Mouse (Mus musculus): ENCODE measurements at regions not wholly inside any gene's neighbourhood (a gene's known extent, or its start where the extent isn't known, plus 50 kb on each side); places are given as distances from the start of the nearest gene placed in this dataset.

DNA sequence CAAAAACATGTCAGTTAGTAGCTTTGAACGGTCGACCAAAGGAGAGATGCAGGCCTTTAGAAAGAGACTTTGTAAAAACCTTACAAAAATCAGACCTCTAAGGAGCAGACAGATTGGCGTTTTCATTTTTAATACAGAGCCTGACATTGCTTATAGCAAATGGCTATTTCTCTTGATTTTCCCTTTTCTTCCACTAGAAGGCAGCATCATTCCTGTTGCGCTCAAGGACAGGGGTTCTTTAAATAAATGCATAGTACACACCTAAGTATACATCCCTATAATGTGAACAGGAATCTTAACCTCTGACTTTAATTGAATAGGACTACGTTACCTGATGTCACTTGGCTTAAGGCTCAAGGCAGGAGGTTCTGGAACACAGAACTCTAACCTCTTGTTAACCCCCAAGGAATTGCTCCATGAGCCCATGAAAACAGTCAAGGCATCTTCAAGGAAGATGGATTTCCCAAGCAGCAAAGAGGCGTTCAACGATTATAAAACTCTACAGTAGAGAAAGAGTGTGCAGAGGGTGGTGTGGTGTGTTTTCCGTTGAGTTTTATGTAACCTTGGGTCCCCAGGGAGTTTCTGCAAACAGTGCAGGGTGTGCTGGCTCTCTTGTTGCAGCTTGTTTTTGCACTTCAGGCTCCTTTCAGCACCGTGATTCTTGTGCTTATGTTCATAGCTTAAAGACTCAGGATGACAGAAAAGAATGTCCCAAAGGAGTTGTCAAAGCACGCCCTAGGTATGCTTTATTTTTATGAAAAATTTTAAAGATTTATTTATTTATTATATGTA lies 124.1 kb upstream of the Zfp648 start:
- DNase-seq (ENCODE audit: low spot score in 2 of 2) = no peak

DNA sequence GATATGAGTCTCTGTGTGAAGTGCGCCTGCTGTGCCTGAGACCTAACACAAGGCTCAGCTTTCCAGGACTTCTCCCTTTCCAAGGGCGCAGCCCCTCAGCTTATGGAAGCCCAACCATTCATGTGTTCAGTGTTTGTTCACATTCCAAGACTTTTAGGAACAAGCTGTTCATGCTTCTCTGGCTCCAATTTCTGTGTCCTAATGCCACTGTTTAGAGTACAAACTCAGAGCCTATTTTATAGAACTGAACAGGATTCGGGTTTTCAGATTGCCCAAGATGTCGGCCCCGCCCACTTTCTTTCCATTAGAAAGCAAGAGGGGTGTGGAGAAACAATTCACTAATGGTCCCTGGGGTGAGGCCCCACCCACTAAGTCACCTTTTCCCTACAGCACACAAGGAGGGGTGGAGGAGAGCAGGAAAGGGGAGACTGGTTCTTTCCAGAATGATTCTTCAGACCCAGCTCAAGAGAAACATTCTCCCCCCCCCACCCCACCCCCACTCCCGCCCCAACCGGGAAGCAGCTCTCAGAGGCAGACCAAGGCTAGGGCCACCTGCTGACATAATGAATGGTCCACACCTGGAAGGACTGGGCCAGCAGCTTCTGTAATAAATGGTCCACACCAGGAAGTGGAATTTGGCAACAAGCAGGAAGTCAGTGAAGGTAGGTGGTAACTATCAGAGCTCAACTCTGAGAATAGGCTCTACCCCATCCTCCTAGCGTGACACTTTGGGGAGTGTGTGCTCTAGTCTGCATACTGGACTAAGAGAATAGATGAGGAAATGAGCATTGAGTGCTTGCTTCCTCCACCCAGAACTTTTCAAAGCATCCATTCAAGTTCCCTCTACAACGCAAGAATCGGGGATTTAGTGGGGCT lies 120.2 kb upstream of the Zfp648 start:
- DNase-seq (ENCODE audit: low spot score in 2 of 2) = no peak

DNA sequence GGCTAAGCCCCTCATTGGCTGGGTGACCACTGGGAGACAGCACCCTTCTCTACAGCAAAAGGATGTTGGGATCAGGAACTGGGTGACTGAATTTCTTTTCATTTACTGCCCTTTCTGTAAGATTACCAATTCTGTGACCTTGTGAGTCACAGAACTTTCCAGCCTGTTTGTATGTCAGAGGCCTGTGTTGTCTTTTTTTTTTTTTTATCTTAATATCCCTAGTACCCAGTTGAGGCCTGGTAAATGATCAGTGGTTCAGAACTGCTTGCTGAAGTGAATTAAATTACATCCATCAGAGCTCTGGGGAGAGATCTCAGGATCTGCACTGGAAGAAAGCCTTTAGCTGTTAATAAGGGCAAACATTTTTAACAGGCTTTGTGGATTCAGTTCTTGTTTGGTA lies 114.8 kb upstream of the Zfp648 start:
- DNase-seq (ENCODE audit: low spot score in 2 of 2) = no peak

DNA sequence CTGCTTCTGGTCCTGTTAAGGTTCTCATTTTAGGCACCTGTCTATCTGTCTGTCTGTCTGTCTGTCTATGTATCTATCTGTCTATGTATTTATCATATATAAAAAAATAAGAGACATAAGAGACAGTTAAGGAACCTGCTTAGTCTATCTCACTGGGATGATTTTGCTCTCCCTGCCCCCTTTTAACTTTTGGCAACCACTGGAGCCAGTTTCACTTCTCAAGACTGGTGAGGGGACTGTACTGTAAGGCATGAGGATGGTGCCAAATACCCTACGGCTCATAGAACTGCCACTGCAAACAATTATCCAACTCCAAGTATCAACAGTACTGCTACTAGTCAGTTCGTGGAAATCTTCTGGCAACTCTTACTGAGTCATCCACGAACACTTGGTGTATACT lies 111.2 kb upstream of the Zfp648 start:
- no peak for DNase-seq (ENCODE audit: low spot score in 2 of 2)

DNA sequence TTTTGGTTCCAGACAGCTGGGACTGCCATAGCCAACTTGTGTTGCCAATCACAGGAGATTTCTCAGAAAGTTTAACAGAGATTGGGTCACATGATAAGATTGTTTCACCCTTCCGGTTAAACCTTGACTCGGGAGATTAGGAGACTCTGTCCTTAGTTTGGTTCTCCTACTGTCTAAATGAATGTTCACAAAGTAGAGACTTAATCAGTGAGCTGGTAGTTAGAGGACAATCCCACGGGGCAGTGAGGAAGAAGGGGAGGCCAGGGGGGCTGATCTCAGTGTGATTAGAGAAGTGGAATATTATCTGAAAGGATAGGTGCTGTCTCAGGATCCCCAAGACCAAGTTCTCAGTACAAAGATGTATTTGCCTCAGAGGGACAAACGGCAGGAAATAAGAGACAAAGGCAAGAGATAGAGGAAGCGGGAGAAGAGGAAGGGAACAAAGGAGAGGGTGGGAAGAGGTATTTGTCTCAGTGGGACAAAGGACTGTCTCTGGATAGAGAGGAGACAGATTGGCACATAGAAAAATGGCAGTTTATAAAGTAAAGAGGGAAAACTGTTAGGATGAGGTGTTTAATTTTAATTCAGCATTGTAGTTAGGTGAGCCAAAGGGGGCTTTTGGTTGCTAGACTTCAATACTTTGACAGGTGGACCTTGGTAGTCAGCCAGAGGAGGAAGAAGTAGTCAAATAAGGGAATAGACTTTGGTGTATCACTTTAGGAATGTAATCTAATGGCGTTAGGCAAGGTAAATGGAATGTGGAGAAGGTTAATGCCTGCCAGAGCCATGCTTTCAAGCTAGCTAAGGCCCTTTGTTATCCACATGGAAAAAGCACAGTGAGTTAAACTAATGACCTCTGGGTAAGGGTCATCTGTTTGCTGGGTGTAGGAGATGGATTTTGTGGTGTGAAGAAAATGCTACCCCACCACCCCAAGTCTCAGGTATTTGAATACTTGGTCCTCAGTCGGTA lies 110.2 kb upstream of the Zfp648 start:
- DNase-seq (ENCODE audit: low spot score in 2 of 2) = no peak

DNA sequence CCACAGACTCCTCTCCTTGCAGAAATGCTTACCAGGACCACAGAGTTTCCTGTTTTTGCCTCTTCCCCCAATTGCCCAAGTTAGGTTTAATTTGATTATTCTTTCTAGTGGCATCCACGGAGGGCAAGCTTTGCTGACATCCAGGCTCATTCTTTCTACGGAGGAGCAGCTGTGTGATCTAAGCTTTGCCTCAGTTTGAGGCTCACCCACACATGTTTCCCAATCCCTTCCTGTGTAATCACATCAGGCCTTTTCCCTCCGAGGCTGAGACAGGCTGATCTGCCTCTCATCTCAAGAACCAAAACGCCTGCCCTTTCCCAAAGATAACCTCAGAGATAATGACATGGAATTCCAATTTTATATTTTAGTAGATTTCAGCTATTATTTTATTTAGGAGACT lies 107.4 kb upstream of the Zfp648 start:
- no peak for DNase-seq (ENCODE audit: low spot score in 2 of 2)

DNA sequence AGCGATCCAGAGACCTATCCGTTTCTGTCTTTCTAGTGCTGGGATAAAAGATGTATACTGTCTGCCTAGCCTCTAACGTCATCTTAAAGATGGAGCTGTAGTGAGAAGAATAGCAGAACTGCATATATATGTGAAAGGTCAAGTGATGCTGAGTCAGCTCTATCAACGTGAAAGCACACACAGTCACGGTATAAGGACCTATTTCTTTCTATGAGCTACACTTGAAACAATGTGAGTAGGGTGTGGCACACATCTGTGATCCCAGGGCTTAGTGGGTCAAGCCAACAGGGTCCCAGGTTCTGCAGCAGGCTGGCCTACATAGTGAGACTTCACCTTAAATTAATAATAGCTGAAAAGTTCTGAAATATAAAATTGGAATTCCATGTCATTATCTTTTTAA lies 106.6 kb upstream of the Zfp648 start:
- DNase-seq (ENCODE audit: low spot score in 2 of 2) = no peak

DNA sequence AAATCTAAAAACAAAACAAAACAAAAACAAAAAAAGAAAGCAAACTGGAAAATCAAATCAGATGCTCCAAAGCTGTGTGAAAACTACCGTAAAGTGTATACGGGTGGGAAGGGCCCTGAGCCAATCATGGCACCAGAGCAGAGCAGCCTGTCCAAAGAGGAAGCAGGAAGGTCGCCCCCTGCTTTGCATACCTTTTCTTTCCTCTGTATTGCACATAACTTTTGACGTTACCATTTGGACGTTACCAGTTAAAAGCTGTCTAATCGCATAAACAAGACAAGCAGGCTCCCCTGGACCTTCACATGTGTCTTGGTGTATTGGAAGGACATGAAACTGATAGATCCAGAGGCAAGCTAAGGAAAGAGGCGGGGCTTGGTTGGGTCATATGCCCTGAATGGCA lies 104.9 kb upstream of the Zfp648 start:
- no peak for DNase-seq (ENCODE audit: low spot score in 2 of 2)

DNA sequence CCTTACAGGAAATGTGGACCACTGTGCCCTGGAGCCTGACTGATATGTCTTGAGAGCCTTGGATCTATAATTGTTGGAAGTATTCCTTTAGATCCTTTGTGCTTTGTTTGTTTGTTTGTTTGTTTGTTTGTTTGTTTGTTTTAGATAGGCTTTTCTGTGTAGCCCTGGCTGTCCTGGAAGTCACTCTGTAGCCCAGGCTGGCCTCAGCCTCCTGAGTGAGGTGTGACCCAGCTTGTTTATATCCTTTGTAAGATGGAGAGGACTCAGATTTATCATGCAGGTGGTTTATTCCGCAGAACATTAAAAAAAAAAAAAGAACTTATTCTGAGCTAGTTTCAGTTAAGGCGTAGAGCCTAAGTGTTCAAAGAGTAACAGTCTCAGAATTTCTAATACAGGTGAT lies 104.1 kb upstream of the Zfp648 start:
- no peak for DNase-seq (ENCODE audit: low spot score in 2 of 2)

DNA sequence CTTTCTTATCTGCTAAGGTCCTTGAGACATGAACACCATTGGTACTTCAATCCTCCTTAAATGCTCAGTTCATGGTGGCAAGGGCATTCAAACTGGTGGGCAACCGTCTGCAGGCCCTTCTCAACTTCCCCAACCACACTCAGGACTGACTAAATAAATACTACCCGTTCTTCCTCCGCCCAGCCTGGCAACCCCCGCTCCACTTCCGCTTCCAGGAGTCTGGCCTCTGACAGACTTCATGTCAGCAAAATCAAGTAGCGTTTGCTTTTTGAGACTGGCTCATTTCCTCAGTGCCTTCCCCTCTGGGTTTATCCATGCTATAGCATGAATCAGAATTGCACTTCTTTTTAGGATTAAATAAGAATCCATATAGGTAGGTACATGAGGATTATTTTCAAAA lies 103.3 kb upstream of the Zfp648 start:
- no peak for DNase-seq (ENCODE audit: low spot score in 2 of 2)

DNA sequence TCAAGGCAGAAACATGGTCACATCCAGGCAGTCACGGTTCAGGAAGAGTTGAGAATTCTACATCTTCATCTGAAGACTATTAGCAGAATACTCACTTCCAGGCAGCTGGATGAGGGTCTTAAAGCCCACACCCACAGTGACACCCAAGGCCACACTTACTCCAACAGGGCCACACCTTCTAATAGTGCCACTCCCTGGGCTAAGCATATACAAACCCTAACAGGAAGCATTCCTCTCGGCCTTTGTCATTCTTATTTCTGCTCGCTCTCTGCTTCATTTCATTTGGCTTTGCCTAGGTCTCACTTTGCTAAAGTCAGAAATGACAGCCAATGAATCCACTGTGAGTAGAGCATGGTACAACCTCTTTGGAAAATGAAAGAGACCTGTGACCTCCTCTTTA lies 100.4 kb upstream of the Zfp648 start:
- no peak for DNase-seq (ENCODE audit: low spot score in 2 of 2)

DNA sequence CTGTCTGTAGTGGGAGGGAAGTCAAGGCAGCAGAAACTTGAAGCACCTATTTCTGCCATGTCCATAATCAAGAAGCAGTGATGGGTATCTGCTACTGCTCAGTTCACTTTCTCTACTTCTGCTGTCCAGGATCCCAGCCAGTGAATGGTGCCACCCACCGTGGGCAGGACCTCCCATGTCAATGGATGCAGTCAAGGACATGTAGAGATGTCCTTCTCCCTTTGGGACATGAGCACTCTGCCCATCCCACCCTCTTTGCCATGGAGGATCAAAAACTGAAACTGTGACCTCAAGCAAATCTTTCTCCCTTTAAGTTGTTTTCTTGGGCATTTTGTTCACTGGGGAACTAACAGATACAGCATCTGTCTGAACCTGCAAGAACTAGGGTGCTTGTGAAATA lies 99.6 kb upstream of the Zfp648 start:
- DNase-seq (ENCODE audit: low spot score in 2 of 2) = no peak

DNA sequence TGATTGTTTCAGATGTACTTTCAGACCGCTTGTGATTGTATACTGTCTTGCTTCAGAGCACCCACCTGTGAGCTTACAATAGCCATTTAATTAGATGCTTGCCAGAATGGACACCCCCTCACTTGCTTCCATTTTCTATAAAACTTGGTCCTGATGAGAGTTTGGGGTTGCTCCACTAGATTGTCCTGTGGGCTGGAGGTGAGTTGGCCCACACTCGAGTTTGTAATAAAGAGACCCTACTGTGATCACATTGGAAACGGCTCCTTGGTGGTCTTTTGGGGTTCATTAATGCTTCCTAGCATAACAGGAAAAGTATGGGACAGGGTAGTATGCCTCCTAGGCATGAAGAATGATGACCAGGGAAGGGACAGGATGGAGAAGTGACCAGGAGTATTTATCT lies 98.8 kb upstream of the Zfp648 start:
- no peak for DNase-seq (ENCODE audit: low spot score in 2 of 2)

DNA sequence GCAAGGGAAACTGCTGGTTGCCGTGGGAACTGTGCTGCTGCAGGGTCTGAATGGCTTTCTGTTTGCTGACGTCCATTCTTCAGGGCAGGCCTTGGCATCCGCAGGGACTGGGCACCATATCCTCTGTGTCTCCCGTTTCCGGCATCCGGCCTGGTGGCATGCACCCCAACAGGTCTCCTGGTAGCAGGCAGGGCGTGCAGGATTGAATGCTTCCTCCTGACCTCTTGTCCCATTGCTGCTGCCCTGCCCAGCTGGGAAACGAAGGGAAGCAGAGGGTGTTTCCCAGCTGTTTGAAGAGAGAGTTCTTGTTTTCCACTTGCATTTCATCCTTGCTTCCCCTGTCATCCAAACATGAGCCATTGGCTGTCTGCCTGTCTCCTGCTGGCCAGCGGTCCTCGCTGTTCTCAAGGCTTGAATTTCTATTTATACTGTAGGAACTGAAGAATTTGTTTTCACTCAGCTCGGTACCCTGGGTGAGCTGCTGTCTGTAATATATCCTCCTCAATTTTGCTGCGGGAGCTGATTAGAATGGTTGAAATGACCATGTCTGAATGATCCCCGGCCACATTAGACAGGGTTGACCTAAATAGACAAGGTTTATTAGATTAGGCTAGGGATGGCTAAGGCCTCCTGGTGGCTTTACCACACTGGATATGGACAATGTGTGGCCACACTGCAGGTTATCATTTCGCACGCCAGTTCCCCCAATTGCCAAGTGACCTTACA lies 98.0 kb upstream of the Zfp648 start:
- peak; percentile 52 to 83 for DNase-seq (ENCODE audit: low spot score in 2 of 2)

DNA sequence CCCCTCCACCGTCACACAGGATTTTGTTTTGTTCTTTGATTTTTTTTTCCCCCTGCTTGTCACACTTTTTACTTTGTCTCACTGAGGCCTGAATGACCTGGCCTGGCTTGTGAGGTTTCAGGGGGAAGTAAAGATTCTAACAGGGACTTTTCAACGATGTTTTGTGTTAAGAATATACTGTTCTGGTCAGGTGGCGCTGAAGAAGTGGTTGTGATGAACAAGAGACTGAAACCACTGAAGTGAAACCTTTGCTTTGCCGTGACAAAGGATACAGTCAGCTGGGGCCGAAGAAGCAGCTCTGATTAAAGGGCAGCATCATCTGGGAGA lies 97.4 kb upstream of the Zfp648 start:
- DNase-seq (ENCODE audit: low spot score in 2 of 2) = no peak

DNA sequence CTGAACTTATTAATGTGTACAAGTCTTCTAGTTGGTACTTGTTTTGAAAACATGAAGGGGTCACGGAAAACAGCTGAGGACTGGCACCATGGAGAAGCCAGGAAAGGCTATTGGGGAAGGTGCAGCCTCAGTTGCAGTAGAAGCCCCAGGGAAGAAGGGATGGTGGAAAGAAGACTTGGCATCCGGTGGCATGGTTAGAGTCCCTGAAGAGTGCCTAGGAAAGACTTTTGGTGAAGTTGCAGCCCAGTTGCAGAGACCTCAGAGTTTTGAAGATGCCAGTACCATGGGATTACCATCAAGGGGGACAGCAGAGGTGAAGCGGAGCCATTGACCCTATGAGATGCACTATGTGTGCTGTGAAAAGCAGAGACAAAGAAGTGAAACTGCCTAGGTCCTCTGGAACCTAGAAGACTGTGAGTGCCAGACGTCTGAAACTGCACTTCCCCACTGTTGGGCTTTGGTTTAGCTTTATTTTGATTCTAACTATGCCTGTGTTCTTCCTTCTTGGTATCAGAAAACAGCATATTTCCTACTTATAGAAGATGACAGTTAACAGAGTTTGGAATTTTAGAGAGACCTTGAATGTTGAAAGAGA lies 96.9 kb upstream of the Zfp648 start:
- DNase-seq (ENCODE audit: low spot score in 2 of 2) = no peak

DNA sequence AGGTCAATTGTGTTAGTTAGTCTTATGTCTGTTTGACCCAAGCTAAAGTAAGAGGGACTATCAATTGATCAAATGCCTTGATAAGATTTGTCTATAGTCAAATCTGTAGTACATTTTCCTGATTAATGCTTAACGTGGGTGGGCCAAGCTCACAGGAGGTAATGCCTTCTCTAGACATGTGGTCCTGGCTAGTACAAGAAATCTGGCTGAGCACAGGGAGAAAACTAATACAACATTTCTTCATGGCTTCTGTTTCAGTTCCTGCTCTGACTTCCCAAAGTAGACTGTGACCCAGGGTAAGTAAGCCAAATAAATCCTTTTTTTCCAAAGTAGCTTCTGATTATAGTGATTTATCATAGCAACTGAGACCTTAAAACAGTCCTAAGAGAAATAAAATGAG lies 96.2 kb upstream of the Zfp648 start:
- DNase-seq (ENCODE audit: low spot score in 2 of 2) = no peak

DNA sequence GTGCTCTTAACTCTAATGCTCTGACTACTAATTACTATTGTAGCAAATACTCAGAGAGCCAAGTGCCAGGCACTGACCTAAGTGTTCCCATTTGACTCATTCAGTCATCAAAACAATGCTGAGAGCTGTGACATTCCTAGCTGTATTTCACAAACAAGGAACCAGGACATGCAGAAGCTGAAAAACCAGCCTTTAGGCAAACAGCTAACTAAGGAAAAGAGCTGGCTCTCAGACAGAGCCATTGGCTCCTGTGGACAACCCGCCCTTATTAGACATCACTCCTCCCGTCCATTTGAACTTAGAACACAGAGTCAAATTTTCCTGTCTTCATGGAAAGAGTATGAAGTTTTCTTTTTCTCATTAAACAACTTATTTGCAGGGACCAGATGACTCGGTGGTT lies 88.5 kb upstream of the Zfp648 start:
- no peak for DNase-seq (ENCODE audit: low spot score in 2 of 2)

DNA sequence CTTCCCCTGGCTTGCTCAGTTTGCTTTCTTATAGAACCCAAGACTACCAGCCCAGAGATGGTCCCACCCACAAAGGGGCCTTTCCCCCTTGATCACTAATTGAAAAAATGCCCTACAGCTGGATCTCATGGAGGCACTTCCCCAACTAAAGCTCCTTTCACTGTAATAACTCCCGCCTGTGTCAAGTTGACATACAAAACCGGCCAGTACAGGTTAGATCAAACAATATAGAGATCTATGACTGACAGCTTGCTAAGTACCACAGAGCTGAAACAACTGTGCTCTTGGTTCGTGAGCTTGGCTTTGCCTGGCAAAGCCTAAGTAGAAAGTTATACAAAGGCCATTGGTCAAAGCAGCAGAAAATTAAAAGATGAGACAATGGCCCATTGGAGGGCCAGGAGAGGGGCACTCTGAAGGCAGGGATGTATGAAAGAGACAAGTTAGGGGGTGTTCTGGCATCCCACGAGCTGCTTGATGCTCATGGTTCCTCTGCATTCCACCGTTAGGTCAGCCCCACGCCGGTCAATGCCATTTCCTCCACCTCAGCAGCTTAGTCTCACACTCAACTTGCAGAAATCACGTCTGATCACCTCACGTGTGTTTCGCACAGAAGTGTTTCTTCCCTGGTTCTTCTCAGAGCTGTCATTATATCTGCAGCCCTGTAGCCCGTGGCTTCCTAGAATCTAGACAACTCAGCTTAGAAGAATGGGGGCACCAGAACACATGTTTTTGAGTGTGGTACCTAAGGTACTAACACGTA lies 87.5 kb upstream of the Zfp648 start:
- DNase-seq (ENCODE audit: low spot score in 2 of 2) = no peak

DNA sequence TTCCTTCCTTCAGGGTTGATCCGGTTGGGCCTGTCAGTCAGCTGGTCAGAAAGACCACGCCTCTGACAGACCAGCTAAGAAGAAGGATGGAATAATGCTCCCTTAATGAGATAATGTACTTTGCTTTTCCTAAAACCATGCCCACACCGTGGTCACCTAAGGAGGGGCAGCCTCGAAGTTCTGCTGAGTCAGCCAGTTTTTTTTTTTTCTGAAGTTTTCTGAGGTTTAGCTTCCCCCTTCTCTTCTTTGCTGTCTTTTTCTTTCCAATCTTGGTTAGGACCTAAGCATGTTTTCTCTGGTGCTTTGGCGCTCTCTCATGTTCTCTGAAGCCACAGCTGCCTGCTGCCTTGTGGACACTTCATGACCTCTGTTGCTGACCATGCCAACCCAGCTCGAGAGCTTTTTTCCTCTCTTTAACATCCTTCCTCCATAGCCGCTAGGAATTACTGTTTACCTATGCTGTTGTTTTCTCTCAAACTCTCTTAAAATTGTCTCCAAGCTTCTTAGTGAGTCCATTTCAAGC lies 84.7 kb upstream of the Zfp648 start:
- DNase-seq (ENCODE audit: low spot score in 2 of 2) = no peak
